Comparison of ENCODE assay signal across 25 mouse cellular contexts in genomic region chr4:145011156-145011555, GRCm38 (mm10).
DNase-seq lines count a peak whose midpoint lies in the region; ATAC-seq and TF ChIP-seq lines count a peak whose summit lies in the region.
"Had no signal": no experiment of that assay in that cellular context is flagged by ENCODE, and none has a peak within 500 bp of the region (broad histone marks: within the 10 kb centered on the region; RNA-seq: fewer than 3 reads in every experiment).

No protein-coding gene starts in this region.

- no peak overlapping the region for H3K9ac ChIP-seq in embryonic facial prominence, embryonic 13.5 days
- H3K9ac ChIP-seq in kidney, embryonic 15.5 days: no peak overlapping the region
- no peak overlapping the region for H3K9ac ChIP-seq in stomach, embryonic 16.5 days (ENCODE audit: low read length)
- H3K9ac ChIP-seq in stomach, postnatal 0 days (ENCODE audit: low read length): no peak overlapping the region
- H3K9ac ChIP-seq: forebrain, embryonic 13.5 days; heart, embryonic 15.5 days; hindbrain, embryonic 14.5 days; liver, embryonic 15.5 days; stomach, embryonic 15.5 days had no signal

- no peak for TF ChIP-seq EP300 in stomach, postnatal 0 days (optimal IDR thresholded peaks at IDR 0.05)

- 0 out of 2 replicates have a peak overlapping the region, but pooled peaks have one; percentile 2 for H3K27ac ChIP-seq in embryonic facial prominence, embryonic 13.5 days
- no peak overlapping the region for H3K27ac ChIP-seq in embryonic facial prominence, embryonic 10.5 days (replicated peaks)
- H3K27ac ChIP-seq in kidney, embryonic 15.5 days: peak overlapping the region; percentile 77
- H3K27ac ChIP-seq in stomach, embryonic 16.5 days (ENCODE audit: low read length): peak overlapping the region; percentile 4; the same call in 1 of the 2 replicates
- H3K27ac ChIP-seq in stomach, postnatal 0 days (replicated peaks): no peak overlapping the region
- H3K27ac ChIP-seq: forebrain, embryonic 13.5 days; heart, embryonic 15.5 days; hindbrain, embryonic 14.5 days; liver, embryonic 15.5 days; macrophage had no signal

- H3K27me3 ChIP-seq in embryonic facial prominence, embryonic 13.5 days: no peaks in the 10 kb centered on the region
- H3K27me3 ChIP-seq in embryonic facial prominence, embryonic 10.5 days (replicated peaks; ENCODE audit: low read depth, poor library complexity, severe bottlenecking): no peaks in the 10 kb centered on the region
- no peaks in the 10 kb centered on the region for H3K27me3 ChIP-seq in kidney, embryonic 15.5 days
- no peaks in the 10 kb centered on the region for H3K27me3 ChIP-seq in stomach, embryonic 16.5 days (ENCODE audit: control insufficient read depth, insufficient read depth, low read length)
- no peaks in the 10 kb centered on the region for H3K27me3 ChIP-seq in stomach, postnatal 0 days (ENCODE audit: control insufficient read depth, insufficient read depth, low read length)
- H3K27me3 ChIP-seq: forebrain, embryonic 13.5 days; heart, embryonic 15.5 days; liver, embryonic 15.5 days; Patski; stomach, embryonic 15.5 days had no signal

- peaks cover 30% of the 10 kb centered on the region for H3K4me1 ChIP-seq in embryonic facial prominence, embryonic 13.5 days
- H3K4me1 ChIP-seq in embryonic facial prominence, embryonic 10.5 days: 0 out of 2 replicates have a peak, but pooled peaks cover 2% of the 10 kb centered on the region
- H3K4me1 ChIP-seq in kidney, embryonic 15.5 days: peaks cover 43% of the 10 kb centered on the region
- H3K4me1 ChIP-seq in stomach, embryonic 16.5 days (ENCODE audit: control insufficient read depth, insufficient read depth, low read length): peaks cover 28% of the 10 kb centered on the region
- H3K4me1 ChIP-seq in stomach, postnatal 0 days (replicated peaks; ENCODE audit: control insufficient read depth, insufficient read depth): peaks cover 6% of the 10 kb centered on the region
- peaks cover 11% of the 10 kb centered on the region for H3K4me1 ChIP-seq in lung, adult 2 months (ENCODE audit: control insufficient read depth, insufficient read depth, low read length)
- H3K4me1 ChIP-seq: forebrain, embryonic 13.5 days had no signal

- ATAC-seq in embryonic facial prominence, embryonic 13.5 days (ENCODE audit: insufficient number of reproducible peaks, insufficient read depth, low FRiP score, low TSS enrichment, low read depth): no peak
- ATAC-seq in kidney, embryonic 15.5 days (replicated peaks; ENCODE audit: low FRiP score): no peak
- no peak for ATAC-seq in stomach, embryonic 16.5 days (ENCODE audit: insufficient read depth, low FRiP score)
- no peak for ATAC-seq in stomach, postnatal 0 days (ENCODE audit: low FRiP score, low TSS enrichment)
- no peak for ATAC-seq in inflammation-experienced regulatory T-cells, adult 6 months
- ATAC-seq: CD4-positive, CD25-positive, alpha-beta regulatory T cell, adult 4 months; forebrain, embryonic 13.5 days; midbrain, embryonic 16.5 days; Patski had no signal

- DNase-seq in embryonic facial prominence, embryonic 10.5 days (ENCODE audit: low spot score): no peak
- DNase-seq in kidney, postnatal 25 days: no peak
- DNase-seq in stomach, postnatal 0 days (ENCODE audit: low spot score): no peak
- no peak for DNase-seq in lung, adult 2 months
- DNase-seq: adrenal gland, postnatal 36 days; cerebellum, adult 9-10 months; gastrocnemius, postnatal 14 days; heart, postnatal 4 days; kidney, adult 9 months; liver; right cerebral cortex, postnatal 4 days; thymus, adult 2 months had no signal

- H3K36me3 ChIP-seq in embryonic facial prominence, embryonic 13.5 days: peaks cover 20% of the 10 kb centered on the region
- H3K36me3 ChIP-seq in embryonic facial prominence, embryonic 10.5 days (replicated peaks): peaks cover 16% of the 10 kb centered on the region
- H3K36me3 ChIP-seq in kidney, embryonic 15.5 days: peaks cover 15% of the 10 kb centered on the region; the same call in 1 of the 2 replicates
- no peaks in the 10 kb centered on the region for H3K36me3 ChIP-seq in stomach, embryonic 16.5 days (ENCODE audit: control insufficient read depth, insufficient read depth, low read length)
- H3K36me3 ChIP-seq in stomach, postnatal 0 days (ENCODE audit: control insufficient read depth, insufficient read depth, low read length): no peaks in the 10 kb centered on the region; the same call in 1 of the 2 replicates
- H3K36me3 ChIP-seq: stomach, embryonic 15.5 days had no signal

- no peak overlapping the region for H3K4me3 ChIP-seq in embryonic facial prominence, embryonic 13.5 days
- no peak overlapping the region for H3K4me3 ChIP-seq in embryonic facial prominence, embryonic 10.5 days
- no peak overlapping the region for H3K4me3 ChIP-seq in kidney, embryonic 15.5 days (replicated peaks)
- H3K4me3 ChIP-seq in stomach, embryonic 16.5 days (replicated peaks; ENCODE audit: low read length): no peak overlapping the region
- no peak overlapping the region for H3K4me3 ChIP-seq in stomach, postnatal 0 days (ENCODE audit: low read depth, low read length)
- H3K4me3 ChIP-seq in lung, adult 2 months (replicated peaks; ENCODE audit: extremely low read depth, low read depth, low read length): no peak overlapping the region
- H3K4me3 ChIP-seq: forebrain, embryonic 13.5 days; heart, embryonic 15.5 days; liver, embryonic 15.5 days; stomach, embryonic 15.5 days had no signal

- 47% methylated on average over 3 of the region's 3 CpGs for WGBS in embryonic facial prominence, embryonic 13.5 days
- WGBS in embryonic facial prominence, embryonic 10.5 days: 86% methylated on average over 3 of the region's 3 CpGs
- 80% methylated on average over 3 of the region's 3 CpGs for WGBS in kidney, embryonic 15.5 days
- 66% methylated on average over 3 of the region's 3 CpGs for WGBS in stomach, embryonic 16.5 days
- 53% methylated on average over 3 of the region's 3 CpGs for WGBS in stomach, postnatal 0 days
- WGBS in lung, adult 2 months: 69% methylated on average over 3 of the region's 3 CpGs

- no peaks in the 10 kb centered on the region for H3K9me3 ChIP-seq in embryonic facial prominence, embryonic 13.5 days
- H3K9me3 ChIP-seq in embryonic facial prominence, embryonic 10.5 days: no peaks in the 10 kb centered on the region
- H3K9me3 ChIP-seq in kidney, embryonic 15.5 days (replicated peaks): no peaks in the 10 kb centered on the region
- H3K9me3 ChIP-seq in stomach, embryonic 16.5 days (replicated peaks; ENCODE audit: control insufficient read depth, low read length): no peaks in the 10 kb centered on the region
- no peaks in the 10 kb centered on the region for H3K9me3 ChIP-seq in stomach, postnatal 0 days (ENCODE audit: control insufficient read depth, low read length)
- H3K9me3 ChIP-seq: forebrain, embryonic 13.5 days; heart, embryonic 15.5 days; liver, embryonic 15.5 days; stomach, embryonic 15.5 days had no signal

- TF ChIP-seq POLR2A in lung, adult 2 months (IDR thresholded peaks at IDR 0.05; ENCODE audit: borderline replicate concordance, extremely low read depth, low read depth, low read length): no peak

- H3K4me2 ChIP-seq in embryonic facial prominence, embryonic 13.5 days: no peak overlapping the region
- no peak overlapping the region for H3K4me2 ChIP-seq in kidney, embryonic 15.5 days
- no peak overlapping the region for H3K4me2 ChIP-seq in stomach, embryonic 16.5 days (ENCODE audit: low read depth, low read length)
- H3K4me2 ChIP-seq in stomach, postnatal 0 days (replicated peaks; ENCODE audit: low read depth): no peak overlapping the region
- H3K4me2 ChIP-seq: forebrain, embryonic 13.5 days; heart, embryonic 15.5 days; hindbrain, embryonic 14.5 days; liver, embryonic 15.5 days; stomach, embryonic 15.5 days had no signal

- TF ChIP-seq CTCF in stomach, postnatal 0 days (IDR thresholded peaks at IDR 0.05; ENCODE audit: low read depth): no peak
- TF ChIP-seq CTCF in lung, adult 2 months (IDR thresholded peaks at IDR 0.05; ENCODE audit: insufficient read depth, low read length): no peak

Comparison
In these comparisons a context has a peak if more than half of its experiments do, and no peak if none do; other contexts are left out.
1. H3K27ac ChIP-seq: peak in embryonic facial prominence, embryonic 13.5 days (single experiment), kidney, embryonic 15.5 days (single experiment) and stomach, embryonic 16.5 days (single experiment); none in embryonic facial prominence, embryonic 10.5 days (single experiment) and stomach, postnatal 0 days (single experiment).